Mouse (Mus musculus): Measurements from ENCODE around the gene Tcf15. TPM values are rescaled to one million over a fixed set of nuclear protein-coding genes. Genes with fewer than 3 reads are reported as not detected.
A peak's percentile ranks its signal among the peaks of the same experiment; 100 is the strongest.

The Tcf15 gene
- total RNA-seq, 2 experiments from 2014 or later, result 44.1 to 53.6 TPM

GRCm38 (mm10) chr2:152156471-152156870, 13.1 kb downstream of the Tcf15 start:
- DNase-seq, result no peak
- intact Hi-C loops (cut with DNase I), result no loop called here

- no peak for DNase-seq
- intact Hi-C loops (cut with DNase I), result no loop called here
Measured at GRCm38 (mm10) chr2:152159487-152159886, 16.1 kb downstream of the Tcf15 start.

GRCm38 (mm10) chr2:152166257-152166656, 22.9 kb downstream of the Tcf15 start:
- no peak for DNase-seq
- intact Hi-C loops (cut with DNase I), result no loop called here

GRCm38 (mm10) chr2:152167851-152168290, 24.5 kb downstream of the Tcf15 start:
- intact Hi-C loops (cut with DNase I), result no loop called here
- peak; percentile 79 to 80 for DNase-seq

GRCm38 (mm10) chr2:152169377-152169776, 26.0 kb downstream of the Tcf15 start:
- DNase-seq, result no peak
- intact Hi-C loops (cut with DNase I), result no loop called here

- no peak for DNase-seq
- intact Hi-C loops (cut with DNase I), result no loop called here
Measured at GRCm38 (mm10) chr2:152174861-152175260, 31.5 kb downstream of the Tcf15 start.

GRCm38 (mm10) chr2:152176659-152177058, 33.3 kb downstream of the Tcf15 start:
- intact Hi-C loops (cut with DNase I), result no loop called here
- no peak for DNase-seq

- intact Hi-C loops (cut with DNase I), result no loop called here
- DNase-seq, result peak; percentile 70 to 74
Measured at GRCm38 (mm10) chr2:152177162-152177805, 33.9 kb downstream of the Tcf15 start.

GRCm38 (mm10) chr2:152177806-152178170, 34.4 kb downstream of the Tcf15 start:
- intact Hi-C loops (cut with DNase I), result loop anchor here (2.0 kb wide), 1 partner anchor 23 kb away; no protein-coding TSS in a partner anchor
- no peak for DNase-seq

GRCm38 (mm10) chr2:152178345-152178744, 35.0 kb downstream of the Tcf15 start:
- intact Hi-C loops (cut with DNase I), result loop anchor here (2.0 kb wide), 1 partner anchor 24 kb away; no protein-coding TSS in a partner anchor
- DNase-seq, result no peak

- intact Hi-C loops (cut with DNase I), result loop anchor here (2.0 kb wide), 1 partner anchor 24 kb away; no protein-coding TSS in a partner anchor
- no peak for DNase-seq
Measured at GRCm38 (mm10) chr2:152179301-152179700, 35.9 kb downstream of the Tcf15 start.

GRCm38 (mm10) chr2:152180323-152180722, 37.0 kb downstream of the Tcf15 start:
- intact Hi-C loops (cut with DNase I), result no loop called here
- DNase-seq, result peak; percentile 89 to 90

GRCm38 (mm10) chr2:152187132-152187531, 43.8 kb downstream of the Tcf15 start:
- intact Hi-C loops (cut with DNase I), result no loop called here
- DNase-seq, result no peak

GRCm38 (mm10) chr2:152189213-152189612, 45.9 kb downstream of the Tcf15 start:
- DNase-seq, result peak in 1 of 2 experiments; percentile 31
- intact Hi-C loops (cut with DNase I), result loop anchor here (2.0 kb wide), 1 partner anchor 46 kb away; the partner anchor contains the start of gene Tcf15

GRCm38 (mm10) chr2:152189640-152190039, 46.3 kb downstream of the Tcf15 start:
- DNase-seq, result peak; percentile 59 to 60
- intact Hi-C loops (cut with DNase I), result loop anchor here (2.0 kb wide), 1 partner anchor 47 kb away; the partner anchor contains the start of gene Tcf15

- DNase-seq, result peak in 1 of 2 experiments; percentile 11
- intact Hi-C loops (cut with DNase I), result no loop called here
Measured at GRCm38 (mm10) chr2:152190161-152190560, 46.8 kb downstream of the Tcf15 start.

- intact Hi-C loops (cut with DNase I), result no loop called here
- no peak for DNase-seq
Measured at GRCm38 (mm10) chr2:152192591-152193345, 49.4 kb downstream of the Tcf15 start.

- intact Hi-C loops (cut with DNase I), result no loop called here
- DNase-seq, result no peak
Measured at GRCm38 (mm10) chr2:152193346-152193710, 50.0 kb downstream of the Tcf15 start.

GRCm38 (mm10) chr2:152194586-152194985, 51.2 kb downstream of the Tcf15 start:
- intact Hi-C loops (cut with DNase I), result no loop called here
- DNase-seq, result no peak

- intact Hi-C loops (cut with DNase I), result loop anchor here (1.0 to 2.0 kb wide), 2 partner anchors 85 to 168 kb away; no protein-coding TSS in a partner anchor
- DNase-seq, result no peak
Measured at GRCm38 (mm10) chr2:152196896-152197295, 53.5 kb downstream of the Tcf15 start.

GRCm38 (mm10) chr2:152197301-152197712, 53.9 kb downstream of the Tcf15 start:
- intact Hi-C loops (cut with DNase I), result loop anchor here (1.0 to 2.0 kb wide), 2 partner anchors 85 to 169 kb away; no protein-coding TSS in a partner anchor
- peak; percentile 83 to 85 for DNase-seq
